ENCODE assay signal across 11 mouse cellular contexts in genomic region chr13:114839098-114839497, GRCm38 (mm10). TPM values are rescaled to one million over a fixed set of nuclear protein-coding genes. Genes with fewer than 3 reads are reported as not detected.
DNase-seq lines count a peak whose midpoint lies in the region; ATAC-seq lines count a peak whose summit lies in the region.
"Had no signal": no experiment of that assay in that cellular context is flagged by ENCODE, and none has a peak within 500 bp of the region (broad histone marks: within the 10 kb centered on the region; RNA-seq: fewer than 3 reads in every experiment).

No protein-coding gene starts in this region.

- no peak overlapping the region for H3K4me2 ChIP-seq in heart, embryonic 13.5 days
- no peak overlapping the region for H3K4me2 ChIP-seq in midbrain, embryonic 13.5 days (replicated peaks)
- no peak overlapping the region for H3K4me2 ChIP-seq in midbrain, embryonic 11.5 days
- H3K4me2 ChIP-seq in hindbrain, embryonic 15.5 days = no peak overlapping the region
- no peak overlapping the region for H3K4me2 ChIP-seq in stomach, embryonic 15.5 days

- no peaks in the 10 kb centered on the region for H3K9me3 ChIP-seq in heart, embryonic 13.5 days
- H3K9me3 ChIP-seq in midbrain, embryonic 13.5 days = no peaks in the 10 kb centered on the region
- no peaks in the 10 kb centered on the region for H3K9me3 ChIP-seq in midbrain, embryonic 11.5 days (ENCODE audit: control insufficient read depth, low read length)
- no peaks in the 10 kb centered on the region for H3K9me3 ChIP-seq in hindbrain, embryonic 15.5 days
- no peaks in the 10 kb centered on the region for H3K9me3 ChIP-seq in stomach, embryonic 15.5 days

- no peak for ATAC-seq in heart, embryonic 13.5 days (ENCODE audit: extremely low read depth, insufficient number of reproducible peaks, low FRiP score, low TSS enrichment)
- ATAC-seq in midbrain, embryonic 13.5 days = peak; percentile 71; the same call in 1 of the 2 replicates
- no peak for ATAC-seq in midbrain, embryonic 11.5 days (ENCODE audit: low FRiP score)
- peak; percentile 55 for ATAC-seq in hindbrain, embryonic 15.5 days (ENCODE audit: low FRiP score, low read depth)
- 0 out of 2 replicates have a peak, but pooled peaks have one; percentile 36 for ATAC-seq in stomach, embryonic 15.5 days (ENCODE audit: insufficient read depth, low FRiP score, low read depth)
- ATAC-seq: CD4-positive, CD25-positive, alpha-beta regulatory T cell, adult 4 months had no signal

- peaks cover 13% of the 10 kb centered on the region for H3K36me3 ChIP-seq in heart, embryonic 13.5 days
- no peaks in the 10 kb centered on the region for H3K36me3 ChIP-seq in midbrain, embryonic 13.5 days
- no peaks in the 10 kb centered on the region for H3K36me3 ChIP-seq in midbrain, embryonic 11.5 days (ENCODE audit: control insufficient read depth, insufficient read depth, low read length)
- no peaks in the 10 kb centered on the region for H3K36me3 ChIP-seq in hindbrain, embryonic 15.5 days
- H3K36me3 ChIP-seq in stomach, embryonic 15.5 days = no peaks in the 10 kb centered on the region

- H3K27ac ChIP-seq in heart, embryonic 13.5 days (replicated peaks) = peak overlapping the region; percentile 85
- H3K27ac ChIP-seq in midbrain, embryonic 13.5 days = 0 out of 2 replicates have a peak overlapping the region, but pooled peaks have one; percentile 10
- no peak overlapping the region for H3K27ac ChIP-seq in midbrain, embryonic 11.5 days (ENCODE audit: low read depth, low read length)
- H3K27ac ChIP-seq in hindbrain, embryonic 15.5 days (replicated peaks) = peak overlapping the region; percentile 52
- peak overlapping the region; percentile 61 for H3K27ac ChIP-seq in stomach, embryonic 15.5 days
- H3K27ac ChIP-seq: liver, embryonic 14.5 days had no signal

- no peaks in the 10 kb centered on the region for H3K27me3 ChIP-seq in heart, embryonic 13.5 days (replicated peaks)
- no peaks in the 10 kb centered on the region for H3K27me3 ChIP-seq in midbrain, embryonic 13.5 days
- no peaks in the 10 kb centered on the region for H3K27me3 ChIP-seq in midbrain, embryonic 11.5 days (ENCODE audit: control insufficient read depth, insufficient read depth, low read length)
- no peaks in the 10 kb centered on the region for H3K27me3 ChIP-seq in hindbrain, embryonic 15.5 days
- H3K27me3 ChIP-seq in stomach, embryonic 15.5 days (replicated peaks) = no peaks in the 10 kb centered on the region

- no peak for DNase-seq in heart, postnatal 4 days
- no peak for DNase-seq in midbrain, embryonic 11.5 days (ENCODE audit: low spot score, missing footprints)
- DNase-seq in adrenal gland, adult 18-20 months (ENCODE audit: low spot score in 2 of 2) = no peak
- DNase-seq in adrenal gland, postnatal 14 days = no peak
- DNase-seq: thymus, postnatal 4 days had no signal

- no peak overlapping the region for H3K4me3 ChIP-seq in heart, embryonic 13.5 days
- H3K4me3 ChIP-seq in midbrain, embryonic 13.5 days (replicated peaks) = no peak overlapping the region
- no peak overlapping the region for H3K4me3 ChIP-seq in midbrain, embryonic 11.5 days (ENCODE audit: low read depth, low read length)
- H3K4me3 ChIP-seq in hindbrain, embryonic 15.5 days = no peak overlapping the region
- H3K4me3 ChIP-seq in stomach, embryonic 15.5 days (replicated peaks) = no peak overlapping the region

- 65% methylated on average over 9 of the region's 9 CpGs for WGBS in heart, embryonic 13.5 days
- 78% methylated on average over 9 of the region's 9 CpGs for WGBS in midbrain, embryonic 13.5 days
- 84% methylated on average over 9 of the region's 9 CpGs for WGBS in midbrain, embryonic 11.5 days
- 73% methylated on average over 9 of the region's 9 CpGs for WGBS in hindbrain, embryonic 15.5 days
- 63% methylated on average over 9 of the region's 9 CpGs for WGBS in stomach, embryonic 15.5 days

- H3K9ac ChIP-seq in heart, embryonic 13.5 days = no peak overlapping the region
- no peak overlapping the region for H3K9ac ChIP-seq in midbrain, embryonic 13.5 days (replicated peaks)
- H3K9ac ChIP-seq in midbrain, embryonic 11.5 days (ENCODE audit: low read length) = no peak overlapping the region
- no peak overlapping the region for H3K9ac ChIP-seq in hindbrain, embryonic 15.5 days
- no peak overlapping the region for H3K9ac ChIP-seq in stomach, embryonic 15.5 days
- H3K9ac ChIP-seq: liver, embryonic 14.5 days had no signal

- H3K4me1 ChIP-seq in heart, embryonic 13.5 days = peaks cover 21% of the 10 kb centered on the region
- peaks cover 12% of the 10 kb centered on the region; the same call in 1 of the 2 replicates for H3K4me1 ChIP-seq in midbrain, embryonic 13.5 days (replicated peaks)
- H3K4me1 ChIP-seq in midbrain, embryonic 11.5 days (ENCODE audit: control insufficient read depth, insufficient read depth, low read length) = no peaks in the 10 kb centered on the region
- H3K4me1 ChIP-seq in hindbrain, embryonic 15.5 days (replicated peaks) = peaks cover 13% of the 10 kb centered on the region
- H3K4me1 ChIP-seq in stomach, embryonic 15.5 days = peaks cover 6% of the 10 kb centered on the region; the same call in 1 of the 2 replicates

RNA-seq across cellular contexts. Expression of gene Mocs2, which starts 21.1 kb away (rescaled TPM):
- polyA plus RNA-seq in heart, embryonic 13.5 days (2015; fragmentation: Nextera tagmentation; extraction: Ambion mirVana) = 56.6 and 59.7 TPM in 2 replicates
- 10 to 100 TPM; 59.2 to 60.9 TPM for total RNA-seq in heart, postnatal 4 days (2021)
- 99.6 and 103 TPM in 2 replicates for polyA plus RNA-seq in midbrain, embryonic 13.5 days (2015; fragmentation: Nextera tagmentation; extraction: Ambion mirVana)
- polyA plus RNA-seq in midbrain, embryonic 11.5 days (2014; fragmentation: Nextera tagmentation; extraction: Ambion mirVana) = 85.1 and 85.3 TPM in 2 replicates
- polyA plus RNA-seq in hindbrain, embryonic 15.5 days (2015; fragmentation: Nextera tagmentation; extraction: Ambion mirVana) = 125 and 126 TPM in 2 replicates
- 93.1 and 97.9 TPM in 2 replicates for polyA plus RNA-seq in stomach, embryonic 15.5 days (2015; fragmentation: Nextera tagmentation; extraction: Ambion mirVana)
- 100 to 1,000 TPM; 135 to 156 TPM for total RNA-seq in adrenal gland, adult 18-20 months (2021)
- total RNA-seq in adrenal gland, postnatal 14 days (2021) = 177 and 191 TPM in 2 replicates

Comparison
In these comparisons a context has a peak if more than half of its experiments do, and no peak if none do; other contexts are left out.
1. ATAC-seq: peak in midbrain, embryonic 13.5 days (single experiment), hindbrain, embryonic 15.5 days (single experiment) and stomach, embryonic 15.5 days (single experiment); none in heart, embryonic 13.5 days (single experiment) and midbrain, embryonic 11.5 days (single experiment).